In the genomic region with DNA sequence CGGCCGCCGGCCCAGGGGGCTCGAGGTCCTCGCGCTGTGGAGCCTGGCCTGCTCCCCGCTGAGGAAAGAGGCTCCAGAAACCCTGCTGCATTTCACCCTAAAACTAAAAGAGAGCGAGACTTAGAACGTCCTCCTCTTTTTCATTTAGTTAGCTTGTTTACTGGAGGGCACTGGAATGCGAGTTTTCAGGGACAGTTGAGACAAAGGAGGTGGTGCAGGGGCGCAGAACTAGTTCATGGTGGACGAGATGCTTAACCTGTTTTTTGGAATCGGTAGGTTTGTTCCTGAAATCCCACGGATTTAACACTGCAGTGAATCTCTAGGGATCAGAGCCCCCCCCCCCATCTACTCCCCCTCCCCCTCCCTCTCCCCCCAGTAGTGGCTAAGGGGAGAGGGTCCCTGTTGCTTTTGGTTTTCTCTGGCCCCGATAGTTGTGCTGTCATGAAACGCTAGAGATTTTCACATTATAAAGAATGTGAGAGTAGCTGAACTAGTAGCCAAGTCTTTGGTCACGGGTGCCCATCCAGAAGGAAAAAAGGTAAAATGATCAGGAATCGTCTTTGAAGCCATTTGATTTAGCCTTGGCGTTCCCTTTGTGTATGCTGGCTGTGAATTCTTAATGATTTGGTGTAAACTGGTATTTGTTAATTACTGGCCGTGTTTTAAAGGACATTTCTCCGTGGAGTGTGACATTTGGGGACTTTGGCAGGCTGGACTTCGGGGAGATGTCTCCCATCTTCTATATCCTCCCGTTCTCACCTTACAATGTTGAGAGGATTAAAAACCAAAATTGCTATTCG, we compare ENCODE assay signal across 8 mouse cellular contexts. TPM values are rescaled to one million over a fixed set of nuclear protein-coding genes. Genes with fewer than 3 reads are reported as not detected.
DNase-seq lines count a peak whose midpoint lies in the region; ATAC-seq and TF ChIP-seq lines count a peak whose summit lies in the region.

No protein-coding gene starts in this region.

- peaks cover 32% of the 10 kb centered on the region for H3K4me1 ChIP-seq in limb, embryonic 13.5 days
- H3K4me1 ChIP-seq in small intestine, adult 2 months (ENCODE audit: control insufficient read depth, insufficient read depth, insufficient read length, low read length), result no peaks in the 10 kb centered on the region

- peak overlapping the region; percentile 97 for H3K9ac ChIP-seq in limb, embryonic 13.5 days

- DNase-seq in embryo, embryonic 10 days (ENCODE audit: low spot score), result peak; percentile 18
- DNase-seq in embryo, embryonic 11 days, result no peak
- peak; percentile 43 for DNase-seq in thymus, postnatal 0 days (ENCODE audit: low spot score)
- DNase-seq in thymus, adult 18-20 months, result no peak
- no peak for DNase-seq in right cerebral cortex, postnatal 4 days
- DNase-seq in frontal cortex, postnatal 25 days (ENCODE audit: low spot score in 2 of 2), result no peak

- H3K27me3 ChIP-seq in limb, embryonic 13.5 days, result peaks cover 5% of the 10 kb centered on the region; the same call in 1 of the 2 replicates
- H3K27me3 ChIP-seq in small intestine, adult 2 months (ENCODE audit: control insufficient read depth, insufficient read depth, low read length), result no peaks in the 10 kb centered on the region; the same call in 1 of the 2 replicates

- peak overlapping the region; percentile 75 for H3K4me2 ChIP-seq in limb, embryonic 13.5 days (replicated peaks)

- no peak for TF ChIP-seq POLR2A in small intestine, adult 2 months (IDR thresholded peaks at IDR 0.05; ENCODE audit: low read depth, low read length)

- no peaks in the 10 kb centered on the region for H3K36me3 ChIP-seq in limb, embryonic 13.5 days
- no peaks in the 10 kb centered on the region for H3K36me3 ChIP-seq in small intestine, adult 2 months (ENCODE audit: control insufficient read depth, insufficient read depth, low read length)

- ATAC-seq in limb, embryonic 13.5 days (ENCODE audit: low FRiP score, low read depth), result peak; percentile 13; the same call in 1 of the 2 replicates

- no peak for TF ChIP-seq CTCF in small intestine, adult 2 months (IDR thresholded peaks at IDR 0.05; ENCODE audit: extremely low read depth, insufficient read length, insufficient replicate concordance, low read depth, low read length)

- peak overlapping the region; percentile 94 for H3K4me3 ChIP-seq in limb, embryonic 13.5 days
- H3K4me3 ChIP-seq in small intestine, adult 2 months (ENCODE audit: low read depth, low read length), result peak overlapping the region; percentile 83

- peak overlapping the region; percentile 87 for H3K27ac ChIP-seq in limb, embryonic 13.5 days
- H3K27ac ChIP-seq in small intestine, adult 2 months (ENCODE audit: insufficient read depth, low read depth, low read length), result no peak overlapping the region

- no peaks in the 10 kb centered on the region for H3K9me3 ChIP-seq in limb, embryonic 13.5 days

- WGBS in limb, embryonic 13.5 days, result 5% methylated on average over 24 of the region's 24 CpGs
- 11% methylated on average over 24 of the region's 24 CpGs for WGBS in small intestine, adult 2 months

RNA-seq across cellular contexts. Expression of gene Rnf130, which starts 0.8 kb away (rescaled TPM):
- 93.2 and 100 TPM in 2 replicates for polyA plus RNA-seq in thymus, postnatal 0 days (2015; fragmentation: Nextera tagmentation; extraction: Ambion mirVana)
- 85.6 and 88.8 TPM in 2 replicates for polyA plus RNA-seq in limb, embryonic 13.5 days (2015; fragmentation: Nextera tagmentation; extraction: Ambion mirVana)
- polyA plus RNA-seq in small intestine, adult 2 months (2012; rRNA removed), result 23.9 and 29.8 TPM in 2 replicates

Comparison
In these comparisons a context has a peak if more than half of its experiments do, and no peak if none do; other contexts are left out.
1. DNase-seq: peak in embryo, embryonic 10 days (single experiment) and thymus, postnatal 0 days (single experiment); none in embryo, embryonic 11 days (single experiment), thymus, adult 18-20 months (0 of 2), right cerebral cortex, postnatal 4 days (single experiment) and frontal cortex, postnatal 25 days (0 of 2).